ENCODE assay signal across 25 mouse cellular contexts in genomic region chr8:77623677-77624209, GRCm38 (mm10). TPM values are rescaled to one million over a fixed set of nuclear protein-coding genes. Genes with fewer than 3 reads are reported as not detected.
DNase-seq lines count a peak whose midpoint lies in the region; ATAC-seq lines count a peak whose summit lies in the region.
"Had no signal": no experiment of that assay in that cellular context is flagged by ENCODE, and none has a peak within 500 bp of the region (broad histone marks: within the 10 kb centered on the region; RNA-seq: fewer than 3 reads in every experiment).

No protein-coding gene starts in this region.

- no peak overlapping the region for H3K9ac ChIP-seq in hindbrain, embryonic 12.5 days
- H3K9ac ChIP-seq in hindbrain, embryonic 16.5 days (ENCODE audit: low read depth, low read length) = no peak overlapping the region
- H3K9ac ChIP-seq: forebrain, postnatal 0 days; heart, embryonic 15.5 days; liver, embryonic 13.5 days; neural tube, embryonic 13.5 days had no signal

- H3K4me1 ChIP-seq in hindbrain, embryonic 12.5 days = 0 out of 2 replicates have a peak, but pooled peaks cover 5% of the 10 kb centered on the region
- no peaks in the 10 kb centered on the region for H3K4me1 ChIP-seq in hindbrain, embryonic 16.5 days (ENCODE audit: control insufficient read depth, insufficient read depth, low read depth, low read length)
- H3K4me1 ChIP-seq: heart, embryonic 15.5 days; liver, embryonic 13.5 days; neural tube, embryonic 13.5 days had no signal

- H3K27me3 ChIP-seq in hindbrain, embryonic 12.5 days = no peaks in the 10 kb centered on the region
- H3K27me3 ChIP-seq in hindbrain, embryonic 16.5 days (replicated peaks; ENCODE audit: control insufficient read depth, insufficient read depth, low read length) = no peaks in the 10 kb centered on the region
- H3K27me3 ChIP-seq: heart, embryonic 15.5 days; liver, embryonic 13.5 days; neural tube, embryonic 13.5 days had no signal

- H3K36me3 ChIP-seq in hindbrain, embryonic 12.5 days = no peaks in the 10 kb centered on the region
- H3K36me3 ChIP-seq in hindbrain, embryonic 16.5 days (ENCODE audit: control insufficient read depth, insufficient read depth, low read length) = no peaks in the 10 kb centered on the region
- H3K36me3 ChIP-seq: heart, embryonic 15.5 days; liver, embryonic 13.5 days; neural tube, embryonic 13.5 days had no signal

- no peak overlapping the region for H3K27ac ChIP-seq in hindbrain, embryonic 12.5 days
- no peak overlapping the region for H3K27ac ChIP-seq in hindbrain, embryonic 16.5 days (ENCODE audit: low read depth, low read length)
- H3K27ac ChIP-seq: heart, embryonic 15.5 days; kidney, postnatal 0 days; liver, embryonic 13.5 days; neural tube, embryonic 13.5 days had no signal

- no peaks in the 10 kb centered on the region for H3K9me3 ChIP-seq in hindbrain, embryonic 12.5 days (replicated peaks)
- H3K9me3 ChIP-seq in hindbrain, embryonic 16.5 days (ENCODE audit: control insufficient read depth, low read length) = no peaks in the 10 kb centered on the region
- H3K9me3 ChIP-seq: heart, embryonic 15.5 days; liver, embryonic 13.5 days; megakaryocyte, embryonic 14.5 days; neural tube, embryonic 13.5 days had no signal

- H3K4me3 ChIP-seq in hindbrain, embryonic 12.5 days = no peak overlapping the region
- H3K4me3 ChIP-seq in hindbrain, embryonic 16.5 days (ENCODE audit: low read length) = no peak overlapping the region
- H3K4me3 ChIP-seq: heart, embryonic 15.5 days; liver, embryonic 13.5 days; megakaryocyte, embryonic 14.5 days; neural tube, embryonic 13.5 days had no signal

- 66% methylated on average over 7 of the region's 7 CpGs for WGBS in hindbrain, embryonic 12.5 days
- 66% methylated on average over 7 of the region's 7 CpGs for WGBS in hindbrain, embryonic 16.5 days

- ATAC-seq in hindbrain, embryonic 12.5 days (ENCODE audit: low FRiP score) = 0 out of 2 replicates have a peak, but pooled peaks have one; percentile 32
- ATAC-seq in hindbrain, embryonic 16.5 days = no peak
- ATAC-seq in common myeloid progenitor, adult 5-6 weeks (replicated peaks; ENCODE audit: low read depth, poor library complexity, severe bottlenecking) = 0 out of 2 replicates have a peak, but pooled peaks have one; percentile 25
- ATAC-seq: forebrain, postnatal 0 days had no signal

- peak; percentile 34 for DNase-seq in thymus, postnatal 0 days (ENCODE audit: low spot score)
- no peak for DNase-seq in thymus, postnatal 25 days
- DNase-seq in naive thymus-derived CD4-positive, alpha-beta T cell, adult 2 months (ENCODE audit: low read depth) = peak; percentile 33
- no peak for DNase-seq in adrenal gland, adult 2 months
- no peak for DNase-seq in kidney, adult 9 months
- DNase-seq: adrenal gland, adult 8-10 months; cerebellum, adult 8-10 months; forebrain, postnatal 0 days; gastrocnemius, postnatal 25 days; heart, postnatal 4 days; kidney, adult 18-20 months; layer of hippocampus, adult 9-11 months; liver, embryonic 13.5 days; lung, adult 2 months; lung, postnatal 14 days; right cerebral cortex, adult 18-20 months; right cerebral cortex, postnatal 4 days; thymus, adult 18-20 months had no signal

- H3K4me2 ChIP-seq in hindbrain, embryonic 12.5 days (replicated peaks) = no peak overlapping the region
- H3K4me2 ChIP-seq in hindbrain, embryonic 16.5 days (ENCODE audit: low read length) = no peak overlapping the region
- H3K4me2 ChIP-seq: heart, embryonic 15.5 days; liver, embryonic 13.5 days; neural tube, embryonic 13.5 days had no signal

RNA-seq across cellular contexts. Expression of gene Tmem184c, which starts 13.2 kb away (rescaled TPM):
- 56.9 and 64.2 TPM in 2 replicates for polyA plus RNA-seq in hindbrain, embryonic 12.5 days (2016; fragmentation: Nextera tagmentation; extraction: Ambion mirVana)
- polyA plus RNA-seq in hindbrain, embryonic 16.5 days (2015; fragmentation: Nextera tagmentation; extraction: Ambion mirVana) = 68.1 and 71.1 TPM in 2 replicates
- 31.5 and 32.3 TPM in 2 replicates for polyA plus RNA-seq in thymus, postnatal 0 days (2015; fragmentation: Nextera tagmentation; extraction: Ambion mirVana)
- total RNA-seq in common myeloid progenitor, adult 5-6 weeks (2017) = 21.6 and 33.1 TPM in 2 replicates
- total RNA-seq in adrenal gland, adult 2 months (2021) = 10 to 100 TPM; 35.6 to 36.9 TPM
- 10.1 and 10.2 TPM in 2 replicates for polyA plus RNA-seq in adrenal gland, adult 2 months (2012; rRNA removed)

Comparison
In these comparisons a context has a peak if more than half of its experiments do, and no peak if none do; other contexts are left out.
1. DNase-seq: peak in thymus, postnatal 0 days (single experiment) and naive thymus-derived CD4-positive, alpha-beta T cell, adult 2 months (single experiment); none in thymus, postnatal 25 days (single experiment), adrenal gland, adult 2 months (single experiment) and kidney, adult 9 months (single experiment).